Mouse (Mus musculus): Measurements from ENCODE around the gene Mss51.

- no peak for TF ChIP-seq CTCF (IDR thresholded peaks at IDR 0.05; ENCODE audit: extremely low read depth, insufficient read length, insufficient replicate concordance, low read depth, low read length)
- TF ChIP-seq POLR2A (IDR thresholded peaks at IDR 0.05; ENCODE audit: low read depth, low read length), result no peak
Measured at GRCm38 (mm10) chr14:20486031-20486430, 10.7 kb downstream of the Mss51 start.

Data from small intestine, adult 2 months (tissue).